Mouse (Mus musculus): ENCODE data around the gene Tbx19. TPM values are rescaled to one million over a fixed set of nuclear protein-coding genes. Genes with fewer than 3 reads are reported as not detected.
A peak's percentile ranks its signal among the peaks of the same experiment; 100 is the strongest.

Gene Tbx19
- polyA plus RNA-seq, 1 experiment from 2014 or later, result not detected

DNA sequence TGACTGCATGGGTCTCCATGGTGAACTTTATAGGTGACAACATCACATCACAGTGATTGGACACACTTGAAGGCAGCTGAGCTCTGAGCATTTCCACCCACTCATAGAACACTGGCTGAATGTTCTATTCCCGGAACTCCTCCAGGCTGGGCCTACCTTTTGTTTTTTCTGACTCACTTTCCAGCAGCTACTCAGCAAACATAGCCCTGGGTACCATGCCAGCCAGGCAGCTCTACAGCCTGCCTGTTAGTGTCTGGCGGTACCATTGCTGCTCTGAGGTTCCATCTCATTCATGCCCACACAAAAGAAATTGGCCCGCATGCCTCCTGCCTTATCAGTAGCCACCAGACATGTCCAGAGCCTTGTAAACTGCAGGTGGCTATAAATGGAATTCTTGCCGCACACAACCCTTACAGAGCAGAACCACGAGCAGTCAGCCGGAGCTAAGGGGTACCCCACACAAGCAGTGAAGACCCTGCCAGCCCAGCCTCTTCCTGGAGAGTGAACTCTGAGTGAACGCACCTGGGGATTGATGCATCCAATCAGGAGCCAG, 55.8 kb downstream of the Tbx19 start:
- Histone ChIP-seq H3K4me1 (replicated peaks) (0 out of 2 replicates have a peak, but pooled peaks cover 12% of the 10 kb centered on the region), H3K4me3 (no peak overlapping the region), H3K27ac (peak overlapping the region; percentile 56; the same call in 1 of the 2 replicates), H3K27me3 (ENCODE audit: insufficient read depth, poor library complexity, severe bottlenecking) (no peaks in the 10 kb centered on the region), H3K9me3 (no peaks in the 10 kb centered on the region), H3K36me3 (no peaks in the 10 kb centered on the region)
- WGBS, result 75% methylated on average over 7 of the region's 7 CpGs
- DNase-seq (ENCODE audit: low spot score), result no peak

DNA sequence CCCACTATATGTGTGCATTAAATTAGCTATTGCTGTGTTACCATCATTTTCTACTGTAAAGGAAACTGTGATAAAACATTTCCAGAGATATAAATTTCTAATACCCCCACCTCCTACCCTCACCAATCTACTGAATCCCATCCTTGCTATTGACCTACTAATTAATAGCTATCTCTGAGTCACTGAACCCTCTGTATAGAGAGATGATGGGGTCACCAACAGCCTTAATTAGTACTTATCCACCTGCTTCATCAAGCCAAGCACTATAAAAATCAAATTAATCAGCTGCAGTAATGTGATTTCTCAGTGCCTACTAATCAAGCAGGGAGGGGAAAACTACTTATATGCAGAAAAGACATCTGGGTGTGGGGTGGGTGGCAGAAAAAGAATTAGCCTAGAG, 61.0 kb downstream of the Tbx19 start:
- no peak overlapping the region for H3K27ac ChIP-seq
- no peaks in the 10 kb centered on the region for H3K27me3 ChIP-seq (ENCODE audit: insufficient read depth, poor library complexity, severe bottlenecking)
- no peak overlapping the region for H3K4me3 ChIP-seq
- H3K4me1 ChIP-seq (replicated peaks), result peaks cover 9% of the 10 kb centered on the region
- H3K9me3 ChIP-seq, result no peaks in the 10 kb centered on the region
- H3K36me3 ChIP-seq, result no peaks in the 10 kb centered on the region
- no peak for DNase-seq (ENCODE audit: low spot score)

DNA sequence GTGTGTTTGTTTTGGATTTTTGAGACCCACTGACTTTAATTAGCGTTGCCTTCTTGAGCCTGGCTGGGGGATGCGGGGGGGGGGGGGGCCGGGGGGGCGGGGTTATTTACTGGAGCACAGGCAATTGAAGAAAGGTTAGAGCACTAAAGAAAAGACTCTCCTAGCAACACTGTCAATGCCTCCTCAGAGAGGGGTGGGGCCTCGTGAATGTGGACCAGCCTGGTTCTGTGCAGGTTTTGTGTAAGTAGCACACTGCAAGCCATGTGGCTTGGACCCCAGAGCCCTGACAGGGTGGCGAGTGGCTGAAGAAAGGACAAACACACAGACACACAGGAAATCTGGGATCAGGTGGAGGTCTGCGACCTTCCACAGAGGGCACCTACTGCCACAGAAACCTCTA, 65.7 kb downstream of the Tbx19 start:
- peak overlapping the region; percentile 67 for H3K27ac ChIP-seq
- H3K9me3 ChIP-seq, result no peaks in the 10 kb centered on the region
- WGBS, result 25% methylated on average over 7 of the region's 7 CpGs
- H3K27me3 ChIP-seq (ENCODE audit: insufficient read depth, poor library complexity, severe bottlenecking), result no peaks in the 10 kb centered on the region
- no peaks in the 10 kb centered on the region for H3K36me3 ChIP-seq
- H3K4me3 ChIP-seq, result no peak overlapping the region
- no peak for DNase-seq (ENCODE audit: low spot score)
- peaks cover 27% of the 10 kb centered on the region for H3K4me1 ChIP-seq (replicated peaks)

DNA sequence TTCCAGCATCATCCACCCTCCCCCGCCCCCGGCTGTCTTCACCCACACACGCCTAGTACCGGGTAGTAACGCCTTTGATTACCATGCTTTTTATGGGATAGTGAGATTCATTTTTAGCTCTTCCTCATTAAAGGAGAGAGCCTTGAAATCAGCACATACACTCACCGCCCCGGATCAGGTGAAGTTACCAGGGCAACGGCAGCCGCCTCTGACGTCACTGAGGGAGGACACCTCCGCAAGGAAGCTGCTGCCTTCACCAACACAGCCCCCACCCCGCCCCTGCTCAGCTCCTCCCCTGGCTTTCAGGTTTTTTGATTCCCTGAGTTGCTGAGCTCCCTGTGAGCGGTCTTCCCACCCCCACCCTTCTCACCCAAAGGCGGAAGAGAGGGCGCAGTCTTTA, 68.9 kb downstream of the Tbx19 start:
- no peaks in the 10 kb centered on the region for H3K36me3 ChIP-seq
- H3K4me3 ChIP-seq, result peak overlapping the region; percentile 43
- peak overlapping the region; percentile 23; the same call in 1 of the 2 replicates for H3K27ac ChIP-seq
- no peaks in the 10 kb centered on the region for H3K27me3 ChIP-seq (ENCODE audit: insufficient read depth, poor library complexity, severe bottlenecking)
- peaks cover 27% of the 10 kb centered on the region for H3K4me1 ChIP-seq (replicated peaks)
- no peaks in the 10 kb centered on the region for H3K9me3 ChIP-seq
- WGBS, result 9% methylated on average over 15 of the region's 15 CpGs
- DNase-seq (ENCODE audit: low spot score), result peak; percentile 30

DNA sequence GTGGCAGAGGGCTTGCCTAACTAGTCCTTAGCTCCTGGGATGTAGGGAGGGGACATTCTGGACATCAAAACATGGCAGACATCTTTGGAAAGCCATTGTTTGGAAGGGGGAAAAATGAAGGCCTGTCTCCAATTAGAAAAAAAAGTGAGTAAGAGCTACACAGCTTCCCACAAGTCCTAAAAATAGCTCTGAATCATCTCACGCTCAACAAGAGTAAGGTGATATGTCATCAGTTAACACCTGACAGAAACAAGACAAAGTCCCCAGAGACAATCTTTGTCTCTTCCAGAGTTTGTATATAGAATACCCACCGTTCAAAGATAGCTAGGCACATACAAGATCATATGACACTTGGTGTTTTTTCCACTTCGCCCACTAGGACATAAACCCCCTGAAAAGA, 71.0 kb downstream of the Tbx19 start:
- Histone ChIP-seq H3K27me3 (ENCODE audit: insufficient read depth, poor library complexity, severe bottlenecking) (no peaks in the 10 kb centered on the region), H3K4me3 (no peak overlapping the region), H3K4me1 (replicated peaks) (peaks cover 18% of the 10 kb centered on the region), H3K36me3 (no peaks in the 10 kb centered on the region), H3K27ac (no peak overlapping the region), H3K9me3 (no peaks in the 10 kb centered on the region)
- 86% methylated on average over 3 of the region's 3 CpGs for WGBS
- no peak for DNase-seq (ENCODE audit: low spot score)

Other genes starting within 250 kb of the Tbx19 start
- not detected in 2 replicates for gene Xcl1, start 225.2 kb downstream of the Tbx19 start, polyA plus RNA-seq (2016; fragmentation: Nextera tagmentation; extraction: Ambion mirVana)
- gene Sft2d2, start 33.7 kb upstream of the Tbx19 start, polyA plus RNA-seq (2016; fragmentation: Nextera tagmentation; extraction: Ambion mirVana), result 8.9 and 9.4 TPM in 2 replicates
- gene Tiprl, start 76.2 kb upstream of the Tbx19 start, polyA plus RNA-seq (2016; fragmentation: Nextera tagmentation; extraction: Ambion mirVana), result 97.1 and 98.4 TPM in 2 replicates
- 1.3 and 1.8 TPM in 2 replicates for gene Gpr161, start 135.0 kb upstream of the Tbx19 start, polyA plus RNA-seq (2016; fragmentation: Nextera tagmentation; extraction: Ambion mirVana)

Data from hindbrain, embryonic 10.5 days (tissue).